Mouse (Mus musculus): ENCODE results near the gene Ddc. TPM values are rescaled to one million over a fixed set of nuclear protein-coding genes. Genes with fewer than 3 reads are reported as not detected.
A peak's percentile ranks its signal among the peaks of the same experiment; 100 is the strongest.

Gene Ddc
- polyA plus RNA-seq, 1 experiment from 2014 or later: 9.3 TPM

DNA sequence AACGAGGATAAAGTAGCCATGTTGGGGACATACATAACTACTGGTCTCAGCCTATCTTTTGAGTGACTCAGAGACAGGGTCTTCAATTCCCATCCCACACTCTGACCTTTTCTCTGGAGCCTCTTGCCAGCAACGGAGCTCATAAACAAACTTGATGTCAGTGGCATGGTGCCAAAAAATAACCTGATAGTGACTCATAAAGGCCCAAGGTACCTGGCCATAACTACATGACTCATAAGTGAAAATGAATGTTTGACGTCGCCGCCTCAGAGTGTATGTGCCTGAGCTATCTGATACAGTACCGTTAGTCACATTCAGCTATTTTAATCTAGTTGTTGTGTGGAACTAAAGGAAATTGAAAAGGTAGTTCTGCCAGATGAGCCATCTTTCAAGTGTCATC lies 72.3 kb downstream of the Ddc start:
- Histone ChIP-seq H3K4me1 (peaks cover 79% of the 10 kb centered on the region), H3K27me3 (replicated peaks) (peaks cover 51% of the 10 kb centered on the region), H3K9me3 (replicated peaks) (no peaks in the 10 kb centered on the region), H3K9ac (no peak overlapping the region), H3K36me3 (no peaks in the 10 kb centered on the region), H3K4me2 (no peak overlapping the region), H3K4me3 (no peak overlapping the region), H3K27ac (peak overlapping the region; percentile 30; the same call in 1 of the 2 replicates)
- ATAC-seq: no peak
- WGBS (ENCODE audit: insufficient replicate concordance): 66% methylated on average over 6 of the region's 6 CpGs

DNA sequence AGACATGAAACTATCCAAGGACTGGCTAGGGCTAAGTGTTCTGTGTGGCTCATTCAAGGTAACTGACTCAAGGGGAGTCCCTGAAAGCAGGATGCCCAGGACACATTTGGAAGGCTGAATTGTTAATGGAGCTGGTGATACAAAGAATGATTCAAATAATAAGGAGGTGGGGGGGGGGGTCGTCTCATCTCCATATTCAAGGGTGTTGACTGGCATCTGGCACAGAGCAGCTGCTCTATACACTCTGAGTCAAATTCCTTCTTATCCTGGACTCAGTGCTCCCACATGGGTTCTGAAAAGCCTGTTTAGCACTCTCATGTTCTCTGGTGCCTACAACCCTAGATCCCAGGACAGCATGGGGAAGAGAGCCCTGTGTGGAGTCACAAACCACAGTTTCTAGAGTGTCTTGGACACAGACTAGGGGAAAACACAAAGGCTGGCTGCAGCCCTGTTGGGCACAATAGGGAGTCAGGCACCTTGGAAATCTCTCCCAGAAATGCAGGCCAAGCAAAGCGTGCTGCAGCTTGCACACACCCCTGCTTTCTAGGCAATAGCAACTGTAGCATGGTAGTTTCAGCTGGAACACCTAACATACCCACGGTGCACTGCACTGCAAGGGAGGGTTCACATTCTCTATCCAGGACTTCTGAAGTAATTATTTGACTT lies 72.8 kb downstream of the Ddc start:
- WGBS (ENCODE audit: insufficient replicate concordance): 60% methylated on average over 3 of the region's 3 CpGs
- H3K27me3 ChIP-seq (replicated peaks): peaks cover 46% of the 10 kb centered on the region
- H3K4me1 ChIP-seq: peaks cover 80% of the 10 kb centered on the region
- H3K4me2 ChIP-seq: no peak overlapping the region
- no peak for ATAC-seq
- H3K36me3 ChIP-seq: no peaks in the 10 kb centered on the region
- H3K9ac ChIP-seq: no peak overlapping the region
- H3K27ac ChIP-seq: peak overlapping the region; percentile 30; the same call in 1 of the 2 replicates
- H3K9me3 ChIP-seq (replicated peaks): no peaks in the 10 kb centered on the region
- H3K4me3 ChIP-seq: no peak overlapping the region

GRCm38 (mm10) chr11:11823980-11824911 lies 73.7 kb downstream of the Ddc start:
- peaks cover 72% of the 10 kb centered on the region for H3K4me1 ChIP-seq
- no peaks in the 10 kb centered on the region for H3K9me3 ChIP-seq (replicated peaks)
- H3K27ac ChIP-seq: peak overlapping the region; percentile 20; the same call in 1 of the 2 replicates
- peak overlapping the region; percentile 35; the same call in 1 of the 2 replicates for H3K9ac ChIP-seq
- H3K4me3 ChIP-seq: no peak overlapping the region
- peak; percentile 57; the same call in 1 of the 2 replicates for ATAC-seq
- peaks cover 38% of the 10 kb centered on the region for H3K27me3 ChIP-seq (replicated peaks)
- WGBS (ENCODE audit: insufficient replicate concordance): 35% methylated on average over 12 of the region's 12 CpGs
- no peaks in the 10 kb centered on the region for H3K36me3 ChIP-seq
- peak overlapping the region; percentile 35 for H3K4me2 ChIP-seq

DNA sequence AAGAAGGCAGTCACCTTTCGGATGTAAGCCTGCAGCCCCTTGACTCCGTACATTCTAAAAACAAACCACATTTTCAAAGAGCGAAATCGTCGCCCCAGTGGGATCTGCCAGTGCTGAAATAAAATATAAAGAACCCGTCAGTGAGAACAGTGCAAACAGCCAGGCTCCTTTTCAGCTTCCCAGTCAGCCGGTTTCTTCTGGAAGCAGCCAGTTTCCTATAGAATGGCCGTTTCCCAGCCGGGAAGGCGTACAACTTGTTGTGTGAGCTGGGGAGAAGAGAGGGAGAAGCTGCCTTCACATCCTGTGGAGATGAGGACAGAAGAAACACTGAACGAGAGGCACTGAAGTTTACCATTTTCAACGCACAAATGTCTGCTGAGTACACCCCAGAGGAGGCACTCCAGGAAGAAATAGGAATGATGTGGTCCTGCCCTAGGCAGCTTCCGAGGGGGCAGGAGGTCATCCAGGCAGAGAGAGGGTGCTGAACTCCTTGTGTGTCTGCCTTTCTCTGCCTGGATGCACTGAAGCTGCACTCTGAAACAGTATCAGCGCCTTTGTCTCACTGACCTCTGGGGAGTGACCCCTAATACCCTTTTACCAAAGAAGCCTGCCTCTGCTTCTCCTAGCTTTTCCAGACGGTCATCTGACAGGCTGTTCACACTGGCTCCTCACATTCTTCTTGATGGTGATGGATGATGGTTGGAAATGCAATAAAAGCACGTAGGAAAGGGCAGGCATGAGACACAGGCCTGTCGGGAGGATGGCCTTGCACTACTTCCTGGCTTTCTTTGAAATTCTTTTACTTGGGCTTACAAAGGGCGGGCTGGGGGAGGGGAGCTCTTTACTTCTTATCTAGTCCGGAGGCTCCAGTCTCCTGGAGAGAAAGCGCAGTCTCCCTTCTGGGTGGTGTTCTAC lies 75.5 kb downstream of the Ddc start:
- Histone ChIP-seq H3K27ac (peak overlapping the region; percentile 89), H3K4me2 (peak overlapping the region; percentile 57), H3K9me3 (replicated peaks) (no peaks in the 10 kb centered on the region), H3K9ac (peak overlapping the region; percentile 65), H3K4me1 (peaks cover 60% of the 10 kb centered on the region), H3K36me3 (no peaks in the 10 kb centered on the region), H3K4me3 (peak overlapping the region; percentile 6), H3K27me3 (replicated peaks) (peaks cover 21% of the 10 kb centered on the region)
- WGBS (ENCODE audit: insufficient replicate concordance): 29% methylated on average over 20 of the region's 20 CpGs
- ATAC-seq: peak; percentile 79

- Histone ChIP-seq H3K9ac (peak overlapping the region; percentile 65), H3K4me2 (peak overlapping the region; percentile 57), H3K4me3 (no peak overlapping the region), H3K36me3 (no peaks in the 10 kb centered on the region), H3K9me3 (replicated peaks) (no peaks in the 10 kb centered on the region), H3K27me3 (replicated peaks) (peaks cover 14% of the 10 kb centered on the region), H3K27ac (peak overlapping the region; percentile 89), H3K4me1 (peaks cover 66% of the 10 kb centered on the region)
- no peak for ATAC-seq
- 20% methylated on average over 15 of the region's 16 CpGs for WGBS (ENCODE audit: insufficient replicate concordance)
These were observed 76.5 kb downstream of the Ddc start for GRCm38 (mm10) chr11:11821387-11821975.

DNA sequence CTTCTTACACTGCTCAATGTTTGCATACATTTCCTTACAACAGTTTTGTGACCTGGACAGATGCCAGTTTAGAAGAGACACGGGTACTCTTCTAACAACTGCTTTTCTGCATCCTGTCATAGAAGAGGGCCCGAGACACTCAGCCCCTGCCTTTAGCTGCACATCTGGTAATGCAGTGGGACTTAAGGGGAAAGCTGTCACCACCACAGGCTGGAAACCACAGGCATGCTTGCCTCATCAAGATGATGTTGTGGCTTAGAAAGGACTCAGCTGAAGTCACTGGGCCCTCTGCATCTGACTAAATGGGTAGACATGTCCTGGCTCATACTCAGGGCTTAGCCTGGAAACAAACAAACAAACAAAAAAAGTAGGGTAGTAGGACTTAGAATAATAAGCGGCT lies 77.2 kb downstream of the Ddc start:
- H3K27ac ChIP-seq: peak overlapping the region; percentile 89
- peak overlapping the region; percentile 45; the same call in 1 of the 2 replicates for H3K9ac ChIP-seq
- no peaks in the 10 kb centered on the region for H3K36me3 ChIP-seq
- peaks cover 74% of the 10 kb centered on the region for H3K4me1 ChIP-seq
- no peak overlapping the region for H3K4me3 ChIP-seq
- peak; percentile 1; the same call in 1 of the 2 replicates for ATAC-seq
- H3K9me3 ChIP-seq (replicated peaks): no peaks in the 10 kb centered on the region
- peaks cover 10% of the 10 kb centered on the region for H3K27me3 ChIP-seq (replicated peaks)
- H3K4me2 ChIP-seq: 0 out of 2 replicates have a peak overlapping the region, but pooled peaks have one; percentile 57
- WGBS (ENCODE audit: insufficient replicate concordance): 36% methylated on average over 3 of the region's 3 CpGs

DNA sequence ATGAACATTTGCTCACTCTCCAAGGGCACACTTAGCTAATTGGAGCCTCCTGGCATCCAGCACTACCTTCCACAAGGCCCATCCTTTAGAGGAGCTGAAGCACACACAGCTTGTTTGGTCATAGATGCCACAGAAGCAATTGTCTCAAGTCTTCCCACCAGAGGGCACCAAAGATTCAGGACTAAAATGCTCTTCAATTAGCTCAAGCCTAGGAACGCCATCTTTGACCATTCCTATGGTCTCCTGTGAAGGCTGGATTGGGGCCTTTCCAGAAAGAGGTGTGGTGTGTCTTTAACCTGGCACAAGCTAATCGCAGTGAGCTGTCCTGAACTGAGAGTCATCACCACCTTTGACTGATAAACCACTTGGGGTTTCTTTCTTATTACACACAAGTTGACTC lies 77.7 kb downstream of the Ddc start:
- peaks cover 5% of the 10 kb centered on the region for H3K27me3 ChIP-seq (replicated peaks)
- ATAC-seq: peak; percentile 33
- WGBS (ENCODE audit: insufficient replicate concordance): 3% methylated on average over 2 of the region's 2 CpGs
- H3K36me3 ChIP-seq: no peaks in the 10 kb centered on the region
- H3K9me3 ChIP-seq (replicated peaks): no peaks in the 10 kb centered on the region
- peaks cover 74% of the 10 kb centered on the region for H3K4me1 ChIP-seq
- no peak overlapping the region for H3K4me2 ChIP-seq
- H3K4me3 ChIP-seq: no peak overlapping the region
- no peak overlapping the region for H3K9ac ChIP-seq
- peak overlapping the region; percentile 89 for H3K27ac ChIP-seq

DNA sequence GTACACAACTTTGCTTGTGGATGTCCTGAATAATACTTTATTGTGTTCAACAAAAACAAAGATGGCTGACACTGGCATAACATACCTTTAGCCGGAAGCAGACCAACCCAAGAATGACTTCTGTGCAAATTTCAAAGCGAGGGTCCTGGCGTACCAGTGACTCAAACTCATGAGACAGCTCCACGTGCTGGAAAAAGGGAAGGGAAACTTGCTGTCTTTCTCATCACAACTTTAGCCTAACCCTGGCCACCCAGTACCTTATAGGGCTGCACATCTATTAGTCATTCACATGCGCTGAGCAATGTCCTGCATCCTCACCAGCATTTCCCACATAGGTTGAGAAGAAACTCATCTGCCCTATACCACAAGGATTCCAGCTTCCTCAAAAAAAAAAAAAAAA lies 78.7 kb downstream of the Ddc start:
- Histone ChIP-seq H3K4me3 (no peak overlapping the region), H3K4me1 (peaks cover 74% of the 10 kb centered on the region), H3K27me3 (replicated peaks) (no peaks in the 10 kb centered on the region), H3K4me2 (no peak overlapping the region), H3K9ac (no peak overlapping the region), H3K9me3 (replicated peaks) (no peaks in the 10 kb centered on the region), H3K27ac (peak overlapping the region; percentile 55; the same call in 1 of the 2 replicates), H3K36me3 (no peaks in the 10 kb centered on the region)
- WGBS (ENCODE audit: insufficient replicate concordance): 75% methylated on average over 5 of the region's 5 CpGs
- no peak for ATAC-seq

DNA sequence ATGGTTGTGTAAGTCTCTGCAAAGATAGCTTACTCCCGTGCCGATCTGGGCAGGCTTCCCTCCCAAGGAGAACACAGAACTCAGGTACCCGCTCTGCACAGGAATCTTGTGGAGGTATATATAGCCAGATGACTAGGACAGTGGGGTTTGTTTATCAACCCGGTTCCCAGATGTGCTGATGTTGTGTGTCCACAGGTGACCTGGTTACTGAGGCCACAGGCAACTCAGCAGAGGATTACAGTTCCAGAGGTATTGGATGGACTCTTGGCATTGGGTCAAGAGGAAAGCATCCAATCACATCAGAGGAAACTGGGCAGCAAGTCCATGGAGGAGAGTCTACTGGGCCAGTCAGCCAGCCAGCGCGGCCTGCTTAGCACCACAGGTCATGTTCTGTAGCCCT lies 79.1 kb downstream of the Ddc start:
- ATAC-seq: no peak
- H3K27me3 ChIP-seq (replicated peaks): no peaks in the 10 kb centered on the region
- H3K4me1 ChIP-seq: peaks cover 74% of the 10 kb centered on the region
- 85% methylated on average over 6 of the region's 6 CpGs for WGBS (ENCODE audit: insufficient replicate concordance)
- no peak overlapping the region for H3K4me2 ChIP-seq
- H3K9ac ChIP-seq: no peak overlapping the region
- peak overlapping the region; percentile 55; the same call in 1 of the 2 replicates for H3K27ac ChIP-seq
- no peak overlapping the region for H3K4me3 ChIP-seq
- H3K9me3 ChIP-seq (replicated peaks): no peaks in the 10 kb centered on the region
- no peaks in the 10 kb centered on the region for H3K36me3 ChIP-seq

- Histone ChIP-seq H3K9ac (peak overlapping the region; percentile 69), H3K9me3 (replicated peaks) (no peaks in the 10 kb centered on the region), H3K27me3 (replicated peaks) (0 out of 2 replicates have a peak, but pooled peaks cover 7% of the 10 kb centered on the region), H3K4me2 (peak overlapping the region; percentile 71), H3K4me1 (peaks cover 69% of the 10 kb centered on the region), H3K27ac (peak overlapping the region; percentile 97), H3K36me3 (no peaks in the 10 kb centered on the region), H3K4me3 (peak overlapping the region; percentile 40)
- peak; percentile 94 for ATAC-seq
- 8% methylated on average over 3 of the region's 3 CpGs for WGBS (ENCODE audit: insufficient replicate concordance)
These were observed 82.2 kb downstream of the Ddc start for GRCm38 (mm10) chr11:11815737-11816136.

Measured in liver, embryonic 12.5 days (tissue).